1 mouse cellular context compared by ENCODE assay signal in the genomic region with DNA sequence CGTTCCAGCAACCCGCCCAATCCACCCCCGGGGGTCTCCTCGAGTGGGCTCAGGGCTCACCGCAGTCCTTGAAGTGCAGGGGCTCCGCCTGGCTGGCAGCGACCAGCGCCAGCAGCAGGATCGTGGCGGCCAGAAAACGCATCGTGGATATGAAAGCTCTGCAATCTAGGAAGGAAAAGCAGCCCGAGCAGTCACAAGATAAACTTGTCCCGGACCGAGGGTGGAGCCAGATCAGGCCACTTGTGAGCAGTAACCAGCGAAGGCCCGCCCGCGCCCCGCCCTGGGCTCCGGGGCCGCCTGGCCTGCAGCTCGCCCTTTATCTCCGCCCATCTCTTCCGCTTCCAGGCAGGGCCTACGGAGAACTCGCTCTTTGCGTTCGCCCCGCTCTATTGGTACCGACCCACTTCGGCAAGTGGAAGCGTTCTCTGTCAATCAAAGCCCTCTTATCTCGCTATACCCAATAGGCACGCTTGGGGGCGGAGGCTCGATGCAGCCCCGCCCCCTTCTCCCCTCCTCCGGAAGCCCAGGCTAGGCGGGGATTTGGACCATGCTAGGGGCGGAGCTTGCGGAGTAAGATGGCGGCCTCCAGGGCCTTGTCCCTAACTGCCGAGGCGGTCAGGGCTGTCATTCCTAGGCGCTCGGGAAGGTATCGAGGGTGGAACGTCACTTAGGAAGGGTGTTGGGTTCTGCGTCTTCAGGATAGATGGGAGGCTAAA.
TF ChIP-seq lines count a peak whose summit lies in the region.

Gene Npc2 (minus strand): TSS at position 427 of the 716 bp plus-strand sequence.
Gene Isca2 (plus strand): TSS at position 526 of the 716 bp plus-strand sequence.

TF ChIP-seq in MEL, 35 proteins besides CTCF, POLR2A, EP300 and RAD21 (continued from another document):
- peak; percentile 88 for TF ChIP-seq POLR2AphosphoS2 (IDR thresholded peaks at IDR 0.05; ENCODE audit: low read length)
- peak; percentile 35; the same call in 1 of the 2 replicates for TF ChIP-seq MYC (IDR thresholded peaks at IDR 0.05; ENCODE audit: low read depth, low read length)
- peak; percentile 59; the same call in 1 of the 2 replicates for TF ChIP-seq MAZ (IDR thresholded peaks at IDR 0.05; ENCODE audit: low read depth, low read length)
- TF ChIP-seq ZKSCAN1 (IDR thresholded peaks at IDR 0.05; ENCODE audit: low read depth, low read length) = no peak
- TF ChIP-seq TCF12 (IDR thresholded peaks at IDR 0.05; ENCODE audit: low read depth, low read length) = peak; percentile 63
- no peak for TF ChIP-seq USF2 (IDR thresholded peaks at IDR 0.05; ENCODE audit: borderline replicate concordance in 1 of 2, insufficient read depth in 1 of 2, low read depth in 1 of 2, low read length in 2 of 2)
- no peak for TF ChIP-seq ZC3H11A (IDR thresholded peaks at IDR 0.05; ENCODE audit: low read depth, low read length)
- TF ChIP-seq MAFK (IDR thresholded peaks at IDR 0.05; ENCODE audit: borderline replicate concordance, low read depth, low read length) = no peak
- peak; percentile 70 for TF ChIP-seq CHD2 (IDR thresholded peaks at IDR 0.05; ENCODE audit: low read length)
- no peak for TF ChIP-seq GABPA (IDR thresholded peaks at IDR 0.05; ENCODE audit: low read depth, low read length)
- TF ChIP-seq NELFE (IDR thresholded peaks at IDR 0.05; ENCODE audit: low read depth, low read length) = peak; percentile 91
- TF ChIP-seq ETS1 (IDR thresholded peaks at IDR 0.05; ENCODE audit: low read depth, low read length) = 0 out of 2 replicates have a peak, but pooled peaks have one; percentile 29
- TF ChIP-seq MYB (IDR thresholded peaks at IDR 0.05; ENCODE audit: low read depth, low read length) = no peak
- no peak for TF ChIP-seq MEF2A (IDR thresholded peaks at IDR 0.05; ENCODE audit: extremely low read depth, insufficient replicate concordance, low read depth, low read length, poor library complexity, severe bottlenecking)
- peak; percentile 97 for TF ChIP-seq GATA1 (IDR thresholded peaks at IDR 0.05; ENCODE audit: low read depth, low read length)
- TF ChIP-seq TBP (IDR thresholded peaks at IDR 0.05; ENCODE audit: low read depth, low read length) = peak; percentile 91
- peak; percentile 86 for TF ChIP-seq ZMIZ1 (IDR thresholded peaks at IDR 0.05; ENCODE audit: low read depth, low read length)
- TF ChIP-seq MXI1 (IDR thresholded peaks at IDR 0.05; ENCODE audit: low read depth, low read length) = peak; percentile 52
- TF ChIP-seq BHLHE40 (IDR thresholded peaks at IDR 0.05; ENCODE audit: borderline replicate concordance, low read depth, low read length) = no peak
- TF ChIP-seq ELF1 (IDR thresholded peaks at IDR 0.05; ENCODE audit: low read depth, low read length) = peak; percentile 87
TF ChIP-seq in MEL: peak in this region for 17.
